Mouse (Mus musculus) myocyte (in vitro differentiated cells): ENCODE data around the gene Cdc45. TPM values are rescaled to one million over a fixed set of nuclear protein-coding genes. Genes with fewer than 3 reads are reported as not detected.

Source experiments
- H3K27me3 ChIP-seq: one replicate; pipeline ENCODE4 v1.6.1; 2011; ENCODE audit not compliant: control insufficient read depth, insufficient read depth, insufficient read length
- H3K36me3 ChIP-seq: one replicate; pipeline ENCODE4 v1.6.1; 2011; ENCODE audit not compliant: control insufficient read depth, insufficient read depth
- H3K4me2 ChIP-seq: one replicate; pipeline ENCODE4 v1.6.1; 2011; ENCODE audit warnings: low read depth, control low read depth
- H3K4me3 ChIP-seq: one replicate; pipeline ENCODE4 v1.5.1; 2011; ENCODE audit warnings: mild to moderate bottlenecking, control low read depth, moderate library complexity
- H3K79me2 ChIP-seq: one replicate; pipeline ENCODE4 v1.6.1; 2011; ENCODE audit not compliant: control insufficient read depth, insufficient read depth
- H3ac ChIP-seq: one replicate; pipeline ENCODE4 v1.6.1; 2011; ENCODE audit not compliant: control insufficient read depth, insufficient read length
- CEBPB ChIP-seq: IDR thresholded peaks from 2 replicates; pipeline ENCODE4 v1.6.1; 2011; ENCODE audit warnings: mild to moderate bottlenecking, moderate library complexity; ENCODE audit not compliant: poor library complexity, insufficient read depth, severe bottlenecking
- E2F4 ChIP-seq: IDR thresholded peaks from one replicate; pipeline ENCODE4 v1.6.1; 2011; ENCODE audit warnings: mild to moderate bottlenecking, control low read depth, moderate library complexity; ENCODE audit not compliant: insufficient read depth
- MAX ChIP-seq: IDR thresholded peaks from one replicate; pipeline ENCODE4 v1.6.1; 2011; ENCODE audit warnings: low read depth, mild to moderate bottlenecking, control low read depth
- MYOD1 ChIP-seq, 3 experiments: IDR thresholded peaks; one replicate each; pipeline ENCODE4 v1.6.1; 2011; ENCODE audit warnings: control low read depth in 2 of 3, low read depth in 2 of 3, mild to moderate bottlenecking in 2 of 3, moderate library complexity in 1 of 3; ENCODE audit not compliant: insufficient read length in 2 of 3, control insufficient read depth in 1 of 3
- MYOG ChIP-seq, 3 experiments: IDR thresholded peaks; one replicate each; pipeline ENCODE4 v1.6.1; 2011; ENCODE audit warnings: control low read depth in 2 of 3, low read depth in 2 of 3, mild to moderate bottlenecking in 2 of 3; ENCODE audit not compliant: insufficient read length in 2 of 3, control insufficient read depth in 1 of 3, insufficient read depth in 1 of 3
- POLR2A ChIP-seq: IDR thresholded peaks from one replicate; pipeline ENCODE4 v1.6.1; 2011; ENCODE audit warnings: low read depth, mild to moderate bottlenecking, control low read depth, moderate library complexity; ENCODE audit not compliant: insufficient read length
- POLR2AphosphoS2 ChIP-seq: IDR thresholded peaks from one replicate; pipeline ENCODE4 v1.6.1; 2011; ENCODE audit warnings: low read depth, control low read depth; ENCODE audit not compliant: insufficient read length
- REST ChIP-seq: IDR thresholded peaks from one replicate; pipeline ENCODE4 v1.6.1; 2011; ENCODE audit warnings: mild to moderate bottlenecking, control low read depth, moderate library complexity; ENCODE audit not compliant: insufficient read depth, insufficient read length
- SRF ChIP-seq: IDR thresholded peaks from one replicate; pipeline ENCODE4 v1.6.1; 2011; ENCODE audit warnings: low read depth; ENCODE audit not compliant: control insufficient read depth, insufficient read length
- TCF12 ChIP-seq: IDR thresholded peaks from one replicate; pipeline ENCODE4 v1.6.1; 2011; ENCODE audit warnings: mild to moderate bottlenecking, control low read depth; ENCODE audit not compliant: poor library complexity, insufficient read depth, severe bottlenecking
- TCF3 ChIP-seq: IDR thresholded peaks from one replicate; pipeline ENCODE4 v1.6.1; 2011; ENCODE audit warnings: low read depth, control low read depth; ENCODE audit not compliant: insufficient read length
- USF1 ChIP-seq: IDR thresholded peaks from one replicate; pipeline ENCODE4 v1.6.1; 2011; ENCODE audit warnings: low read depth, mild to moderate bottlenecking, control low read depth, moderate library complexity
- polyA plus RNA-seq: library from polyadenylated mRNA; unstranded; fragments of >200 nt; fragmentation: generic; extraction: Trizol; gene quantifications from one replicate; pipeline ENCODE4 v1.2.1, GENCODE M21; 2012; ENCODE audit warnings: missing spikeins

Cdc45 gene
- polyA plus RNA-seq, 1 experiment, result 13.6 TPM

DNA sequence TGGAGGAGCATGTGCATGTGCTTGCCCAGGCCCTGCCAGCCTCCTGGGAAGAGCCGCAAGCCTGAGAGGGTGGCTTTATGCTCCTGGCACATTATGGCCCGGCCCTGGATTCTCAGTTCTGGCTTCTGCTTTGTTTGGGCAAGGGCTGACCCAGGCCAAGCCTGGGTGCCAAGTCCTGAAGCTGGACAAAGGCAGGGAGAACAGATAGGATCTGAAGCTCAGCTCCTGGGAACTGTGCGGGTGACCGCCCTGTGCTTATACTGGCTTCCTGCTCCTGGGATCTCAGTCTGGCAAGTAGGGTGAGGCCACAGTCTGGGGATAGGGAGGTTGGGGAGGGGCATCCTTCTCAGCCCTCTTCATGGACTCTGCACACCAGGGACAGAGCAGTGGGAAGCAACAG, 50.1 kb downstream of the Cdc45 start:
- Histone ChIP-seq H3K36me3 (no peaks in the 10 kb centered on the region), H3ac (no peak overlapping the region), H3K4me3 (no peak overlapping the region), H3K4me2 (no peak overlapping the region), H3K79me2 (no peaks in the 10 kb centered on the region), H3K27me3 (no peaks in the 10 kb centered on the region)
- TF ChIP-seq MAX, result no peak
- TF ChIP-seq SRF, result no peak
- no peak for TF ChIP-seq REST
- no peak for TF ChIP-seq TCF3
- no peak for TF ChIP-seq MYOD1 (IDR thresholded peaks at IDR 0.05; ENCODE audit: control insufficient read depth in 1 of 3, insufficient read length in 2 of 3, low read depth in 2 of 3)
- no peak for TF ChIP-seq MYOG (IDR thresholded peaks at IDR 0.05; ENCODE audit: control insufficient read depth in 1 of 3, insufficient read depth in 1 of 3, insufficient read length in 2 of 3, low read depth in 2 of 3)
- TF ChIP-seq USF1, result no peak
- no peak for TF ChIP-seq POLR2A
- no peak for TF ChIP-seq POLR2AphosphoS2
- TF ChIP-seq CEBPB, result no peak
- TF ChIP-seq TCF12, result no peak

DNA sequence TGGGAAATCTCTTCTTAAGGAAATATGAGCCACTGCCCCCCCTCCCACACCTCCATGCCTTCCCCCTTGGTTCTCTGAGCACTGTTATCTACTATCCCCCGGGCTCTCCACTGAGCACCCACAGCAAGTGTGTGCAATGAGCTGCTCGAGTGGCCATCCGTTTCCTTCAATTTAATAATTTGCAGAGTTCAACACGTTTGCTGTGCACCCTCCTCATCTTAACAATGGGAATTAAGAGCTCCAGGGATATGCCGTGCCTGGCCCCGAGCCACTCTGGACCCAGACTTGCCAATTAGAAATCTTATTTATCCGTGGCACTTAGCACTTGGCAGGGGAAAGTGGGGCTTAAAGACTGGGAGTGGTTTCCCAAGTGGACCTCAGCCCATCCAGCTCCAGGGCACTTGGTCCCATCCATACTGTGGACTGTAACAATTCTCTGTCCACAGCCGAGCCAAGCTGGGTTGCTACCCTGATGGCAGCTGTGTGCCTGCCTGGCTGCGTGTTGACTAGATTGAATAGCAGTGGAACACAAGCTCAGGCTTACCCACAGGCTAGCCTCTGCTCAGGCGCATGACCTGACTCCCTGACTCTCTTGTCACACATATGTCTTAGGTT, 59.8 kb downstream of the Cdc45 start:
- Histone ChIP-seq H3K79me2 (no peaks in the 10 kb centered on the region), H3ac (no peak overlapping the region), H3K4me3 (no peak overlapping the region), H3K36me3 (no peaks in the 10 kb centered on the region), H3K27me3 (no peaks in the 10 kb centered on the region), H3K4me2 (no peak overlapping the region)
- TF ChIP-seq TCF12 (no peak), SRF (no peak), POLR2A (no peak), MYOD1 (IDR thresholded peaks at IDR 0.05; ENCODE audit: control insufficient read depth in 1 of 3, insufficient read length in 2 of 3, low read depth in 2 of 3) (no peak), POLR2AphosphoS2 (no peak), CEBPB (no peak), MYOG (IDR thresholded peaks at IDR 0.05; ENCODE audit: control insufficient read depth in 1 of 3, insufficient read depth in 1 of 3, insufficient read length in 2 of 3, low read depth in 2 of 3) (no peak), E2F4 (no peak), MAX (no peak), TCF3 (no peak), USF1 (no peak), REST (no peak)

GRCm38 (mm10) chr16:18751101-18751500, 60.7 kb downstream of the Cdc45 start:
- H3K4me3 ChIP-seq, result no peak overlapping the region
- H3ac ChIP-seq, result no peak overlapping the region
- H3K79me2 ChIP-seq, result no peaks in the 10 kb centered on the region
- no peak overlapping the region for H3K4me2 ChIP-seq
- no peaks in the 10 kb centered on the region for H3K27me3 ChIP-seq
- H3K36me3 ChIP-seq, result no peaks in the 10 kb centered on the region
- TF ChIP-seq POLR2AphosphoS2, result no peak
- peak in 1 of 3 experiments; percentile 36 for TF ChIP-seq MYOG (IDR thresholded peaks at IDR 0.05; ENCODE audit: control insufficient read depth in 1 of 3, insufficient read depth in 1 of 3, insufficient read length in 2 of 3, low read depth in 2 of 3)

DNA sequence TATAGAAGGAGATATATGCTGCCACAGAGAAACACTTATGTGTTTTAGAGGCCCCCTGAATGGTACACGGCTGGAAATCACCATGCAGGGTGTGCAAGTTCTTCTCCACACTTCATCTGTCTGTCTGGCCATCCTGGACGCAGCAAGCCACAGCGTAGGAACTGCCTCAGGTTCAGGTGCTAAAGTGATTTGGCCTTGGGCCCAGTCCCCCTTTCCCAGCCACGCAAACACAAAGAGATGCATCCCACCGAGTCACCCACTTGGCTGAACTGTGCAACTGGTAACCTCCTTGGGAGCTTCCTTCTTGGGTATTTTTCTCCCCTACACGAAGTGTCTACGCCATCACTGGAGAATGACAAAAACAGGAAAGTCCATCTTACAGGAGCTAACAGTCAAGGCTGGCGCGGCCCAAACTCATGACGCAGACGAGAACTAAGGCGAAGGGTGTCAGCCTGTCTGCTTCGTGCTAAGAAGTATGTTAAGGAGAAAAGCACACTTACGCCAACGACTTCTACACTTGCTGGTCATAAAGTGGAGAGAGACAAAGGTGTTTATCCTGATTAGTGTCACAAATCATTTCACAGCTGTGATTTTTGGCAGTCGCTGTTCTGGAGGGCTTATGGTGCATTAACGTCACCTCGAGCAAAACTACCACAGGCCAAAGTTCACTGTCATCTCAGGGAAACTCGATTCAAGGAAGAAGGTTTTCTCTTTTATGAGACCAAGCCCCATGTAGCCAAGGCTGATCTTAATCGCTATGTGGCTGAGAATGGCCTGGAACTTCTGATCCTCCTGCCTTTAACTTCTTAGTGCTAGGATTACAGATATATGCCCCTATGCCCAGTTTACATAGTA, 65.3 kb downstream of the Cdc45 start:
- TF ChIP-seq SRF (no peak), E2F4 (no peak), MAX (no peak), MYOG (IDR thresholded peaks at IDR 0.05; ENCODE audit: control insufficient read depth in 1 of 3, insufficient read depth in 1 of 3, insufficient read length in 2 of 3, low read depth in 2 of 3) (no peak), TCF12 (no peak), USF1 (no peak), POLR2A (no peak), POLR2AphosphoS2 (no peak), MYOD1 (IDR thresholded peaks at IDR 0.05; ENCODE audit: control insufficient read depth in 1 of 3, insufficient read length in 2 of 3, low read depth in 2 of 3) (no peak), CEBPB (no peak), TCF3 (no peak), REST (no peak)
- Histone ChIP-seq H3ac (no peak overlapping the region), H3K79me2 (no peaks in the 10 kb centered on the region), H3K36me3 (no peaks in the 10 kb centered on the region), H3K4me2 (no peak overlapping the region), H3K27me3 (no peaks in the 10 kb centered on the region), H3K4me3 (no peak overlapping the region)

DNA sequence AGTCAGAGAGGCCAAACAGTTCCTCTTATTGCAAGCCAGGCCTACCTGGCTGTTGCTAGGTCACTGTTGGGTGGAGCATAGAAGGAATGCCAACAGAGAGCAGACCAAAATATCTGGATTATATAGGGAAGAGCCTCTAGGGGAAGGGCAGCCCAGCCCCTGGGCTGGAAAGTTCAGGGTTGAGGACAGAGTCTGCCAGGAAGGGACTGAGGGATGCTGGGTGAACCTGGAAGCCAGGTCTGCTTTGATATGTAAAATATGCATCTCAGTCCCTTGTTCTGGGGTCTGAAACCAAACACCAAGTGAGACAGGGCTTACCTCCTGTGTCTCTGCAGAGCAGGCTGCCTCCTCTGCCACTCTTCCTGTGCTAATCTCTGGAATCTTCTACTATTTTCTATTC, 73.5 kb downstream of the Cdc45 start:
- Histone ChIP-seq H3K4me2 (no peak overlapping the region), H3K4me3 (no peak overlapping the region), H3K79me2 (no peaks in the 10 kb centered on the region), H3K27me3 (no peaks in the 10 kb centered on the region), H3K36me3 (no peaks in the 10 kb centered on the region), H3ac (no peak overlapping the region)
- no peak for TF ChIP-seq POLR2A
- TF ChIP-seq TCF3, result no peak
